Mouse (Mus musculus): ENCODE results near the gene Bcl7a. TPM values are rescaled to one million over a fixed set of nuclear protein-coding genes. Genes with fewer than 3 reads are reported as not detected.

Gene Bcl7a
- total RNA-seq, 2 experiments from 2014 or later: 69.0 to 71.7 TPM

- no peak for DNase-seq (ENCODE audit: low spot score in 2 of 2)
- intact Hi-C loops (cut with DNase I): no loop called here
Measured at GRCm38 (mm10) chr5:123398856-123399498, 55.3 kb downstream of the Bcl7a start.

- no peak for DNase-seq (ENCODE audit: low spot score in 2 of 2)
- intact Hi-C loops (cut with DNase I): no loop called here
Measured at GRCm38 (mm10) chr5:123404480-123404879, 60.8 kb downstream of the Bcl7a start.

- intact Hi-C loops (cut with DNase I): no loop called here
Measured at GRCm38 (mm10) chr5:123406952-123407351, 63.3 kb downstream of the Bcl7a start.

GRCm38 (mm10) chr5:123408176-123408575 is 64.5 kb downstream of the Bcl7a start:
- intact Hi-C loops (cut with DNase I): no loop called here
- DNase-seq (ENCODE audit: low spot score in 2 of 2): no peak

More at GRCm38 (mm10) chr5:123406952-123407351, 63.3 kb downstream of the Bcl7a start:
- DNase-seq (ENCODE audit: low spot score in 2 of 2): no peak

- intact Hi-C loops (cut with DNase I): no loop called here
- DNase-seq (ENCODE audit: low spot score in 2 of 2): no peak
Measured at GRCm38 (mm10) chr5:123412193-123412592, 68.6 kb downstream of the Bcl7a start.

- intact Hi-C loops (cut with DNase I): no loop called here
- DNase-seq (ENCODE audit: low spot score in 2 of 2): no peak
Measured at GRCm38 (mm10) chr5:123413866-123414363, 70.3 kb downstream of the Bcl7a start.

- intact Hi-C loops (cut with DNase I): no loop called here
- DNase-seq (ENCODE audit: low spot score in 2 of 2): no peak
Measured at GRCm38 (mm10) chr5:123416149-123416548, 72.5 kb downstream of the Bcl7a start.

- intact Hi-C loops (cut with DNase I): no loop called here
- no peak for DNase-seq (ENCODE audit: low spot score in 2 of 2)
Measured at GRCm38 (mm10) chr5:123416566-123417518, 73.2 kb downstream of the Bcl7a start.

GRCm38 (mm10) chr5:123423885-123424284 is 80.3 kb downstream of the Bcl7a start:
- DNase-seq (ENCODE audit: low spot score in 2 of 2): no peak
- intact Hi-C loops (cut with DNase I): no loop called here

Other genes starting within 250 kb of the Bcl7a start
- 10 to 100 TPM; 51.3 to 53.0 TPM for gene Rhof, start 211.1 kb upstream of the Bcl7a start, total RNA-seq (2021)
- 10 to 100 TPM; 27.9 to 35.0 TPM for gene Setd1b, start 201.6 kb upstream of the Bcl7a start, total RNA-seq (2021)
- 10 to 100 TPM; 28.6 to 29.6 TPM for gene Psmd9, start 174.4 kb upstream of the Bcl7a start, total RNA-seq (2021)
- gene Hpd, start 161.1 kb upstream of the Bcl7a start, total RNA-seq (2021): not detected
- 1 to 10 TPM; 4.7 to 6.7 TPM for gene Wdr66, start 91.7 kb upstream of the Bcl7a start, total RNA-seq (2021)
- gene Mlxip, start 51.0 kb downstream of the Bcl7a start, total RNA-seq (2021): 10 to 100 TPM; 15.3 to 19.4 TPM
- gene Lrrc43, start 145.5 kb downstream of the Bcl7a start, total RNA-seq (2021): under 1 TPM; 0.57 to 0.63 TPM
- not detected for gene Il31, start 145.7 kb downstream of the Bcl7a start, total RNA-seq (2021)
- 1 to 10 TPM in 1 of 2 experiments, under 1 TPM in 1; 0.75 to 1.1 TPM for gene B3gnt4, start 166.6 kb downstream of the Bcl7a start, total RNA-seq (2021)
- 10 to 100 TPM; 29.7 to 35.6 TPM for gene Diablo, start 180.3 kb downstream of the Bcl7a start, total RNA-seq (2021)
- gene Gm49027, start 181.7 kb downstream of the Bcl7a start, total RNA-seq (2021): 1 to 10 TPM; 3.0 to 7.3 TPM
- 100 to 1,000 TPM in 1 of 2 experiments, 10 to 100 TPM in 1; 93.9 to 101 TPM for gene Vps33a, start 229.2 kb downstream of the Bcl7a start, total RNA-seq (2021)

Data from left cerebral cortex, postnatal 36 days (tissue).